Mouse (Mus musculus): ENCODE data around the gene Magi1. TPM values are rescaled to one million over a fixed set of nuclear protein-coding genes. Genes with fewer than 3 reads are reported as not detected.

The Magi1 gene
- polyA plus RNA-seq, 1 experiment = 16.3 TPM

- TF ChIP-seq CTCF (IDR thresholded peaks at IDR 0.05; ENCODE audit: borderline replicate concordance, insufficient read depth, low read length) (no peak), POLR2A (IDR thresholded peaks at IDR 0.05; ENCODE audit: low read depth, low read length) (peak; percentile 19)
- H3K4me1 ChIP-seq (ENCODE audit: control insufficient read depth, insufficient read depth, low read length) = no peaks in the 10 kb centered on the region
- peak overlapping the region; percentile 51 for H3K4me3 ChIP-seq (ENCODE audit: insufficient read depth, low read length)
- peak overlapping the region; percentile 69 for H3K27ac ChIP-seq (ENCODE audit: insufficient read depth, low read length)
Measured at GRCm38 (mm10) chr6:94284089-94284825, 540 bp upstream of the Magi1 start.

- TF ChIP-seq CTCF (IDR thresholded peaks at IDR 0.05; ENCODE audit: borderline replicate concordance, insufficient read depth, low read length) = no peak
- no peak for TF ChIP-seq POLR2A (IDR thresholded peaks at IDR 0.05; ENCODE audit: low read depth, low read length)
- Histone ChIP-seq H3K27ac (ENCODE audit: insufficient read depth, low read length) (no peak overlapping the region; the same call in 1 of the 2 replicates), H3K4me1 (ENCODE audit: control insufficient read depth, insufficient read depth, low read length) (no peaks in the 10 kb centered on the region), H3K4me3 (ENCODE audit: insufficient read depth, low read length) (peak overlapping the region; percentile 62)
Measured at GRCm38 (mm10) chr6:94282301-94283241, 1.1 kb downstream of the Magi1 start.

GRCm38 (mm10) chr6:94281606-94282280 is 2.0 kb downstream of the Magi1 start:
- Histone ChIP-seq H3K4me3 (ENCODE audit: insufficient read depth, low read length) (peak overlapping the region; percentile 62), H3K4me1 (ENCODE audit: control insufficient read depth, insufficient read depth, low read length) (no peaks in the 10 kb centered on the region), H3K27ac (ENCODE audit: insufficient read depth, low read length) (no peak overlapping the region)
- no peak for TF ChIP-seq CTCF (IDR thresholded peaks at IDR 0.05; ENCODE audit: borderline replicate concordance, insufficient read depth, low read length)
- TF ChIP-seq POLR2A (IDR thresholded peaks at IDR 0.05; ENCODE audit: low read depth, low read length) = no peak

- peaks cover 5% of the 10 kb centered on the region for H3K4me1 ChIP-seq (ENCODE audit: control insufficient read depth, insufficient read depth, low read length)
- H3K27ac ChIP-seq (ENCODE audit: insufficient read depth, low read length) = no peak overlapping the region
- TF ChIP-seq POLR2A (IDR thresholded peaks at IDR 0.05; ENCODE audit: low read depth, low read length) (no peak), CTCF (IDR thresholded peaks at IDR 0.05; ENCODE audit: borderline replicate concordance, insufficient read depth, low read length) (no peak)
- no peak overlapping the region for H3K4me3 ChIP-seq (ENCODE audit: insufficient read depth, low read length)
Measured at GRCm38 (mm10) chr6:94273941-94274340, 9.8 kb downstream of the Magi1 start.

GRCm38 (mm10) chr6:94270001-94270400 is 13.7 kb downstream of the Magi1 start:
- Histone ChIP-seq H3K4me1 (ENCODE audit: control insufficient read depth, insufficient read depth, low read length) (peaks cover 14% of the 10 kb centered on the region), H3K27ac (ENCODE audit: insufficient read depth, low read length) (no peak overlapping the region; the same call in 1 of the 2 replicates), H3K4me3 (ENCODE audit: insufficient read depth, low read length) (no peak overlapping the region)
- TF ChIP-seq CTCF (IDR thresholded peaks at IDR 0.05; ENCODE audit: borderline replicate concordance, insufficient read depth, low read length) (no peak), POLR2A (IDR thresholded peaks at IDR 0.05; ENCODE audit: low read depth, low read length) (no peak)

GRCm38 (mm10) chr6:94269174-94269573 is 14.5 kb downstream of the Magi1 start:
- Histone ChIP-seq H3K27ac (ENCODE audit: insufficient read depth, low read length) (peak overlapping the region; percentile 13; the same call in 1 of the 2 replicates), H3K4me1 (ENCODE audit: control insufficient read depth, insufficient read depth, low read length) (peaks cover 14% of the 10 kb centered on the region), H3K4me3 (ENCODE audit: insufficient read depth, low read length) (no peak overlapping the region)
- no peak for TF ChIP-seq CTCF (IDR thresholded peaks at IDR 0.05; ENCODE audit: borderline replicate concordance, insufficient read depth, low read length)
- no peak for TF ChIP-seq POLR2A (IDR thresholded peaks at IDR 0.05; ENCODE audit: low read depth, low read length)

- peaks cover 14% of the 10 kb centered on the region for H3K4me1 ChIP-seq (ENCODE audit: control insufficient read depth, insufficient read depth, low read length)
- H3K27ac ChIP-seq (ENCODE audit: insufficient read depth, low read length) = no peak overlapping the region
- H3K4me3 ChIP-seq (ENCODE audit: insufficient read depth, low read length) = no peak overlapping the region
- TF ChIP-seq CTCF (IDR thresholded peaks at IDR 0.05; ENCODE audit: borderline replicate concordance, insufficient read depth, low read length) (no peak), POLR2A (IDR thresholded peaks at IDR 0.05; ENCODE audit: low read depth, low read length) (no peak)
Measured at GRCm38 (mm10) chr6:94265244-94265935, 18.3 kb downstream of the Magi1 start.

- no peak overlapping the region for H3K4me3 ChIP-seq (ENCODE audit: insufficient read depth, low read length)
- peaks cover 13% of the 10 kb centered on the region for H3K4me1 ChIP-seq (ENCODE audit: control insufficient read depth, insufficient read depth, low read length)
- H3K27ac ChIP-seq (ENCODE audit: insufficient read depth, low read length) = no peak overlapping the region
- TF ChIP-seq POLR2A (IDR thresholded peaks at IDR 0.05; ENCODE audit: low read depth, low read length) = no peak
- no peak for TF ChIP-seq CTCF (IDR thresholded peaks at IDR 0.05; ENCODE audit: borderline replicate concordance, insufficient read depth, low read length)
Measured at GRCm38 (mm10) chr6:94264183-94264941, 19.4 kb downstream of the Magi1 start.
